Mouse (Mus musculus) yolk sac, embryonic 10.5 days (tissue): ENCODE data around the gene Itfg2.

Experiments
- DNase-seq: peaks from one replicate; pipeline ENCODE4 v3.0.0-alpha.2; 2017; ENCODE audit warnings: low spot score

Gene Itfg2

DNA sequence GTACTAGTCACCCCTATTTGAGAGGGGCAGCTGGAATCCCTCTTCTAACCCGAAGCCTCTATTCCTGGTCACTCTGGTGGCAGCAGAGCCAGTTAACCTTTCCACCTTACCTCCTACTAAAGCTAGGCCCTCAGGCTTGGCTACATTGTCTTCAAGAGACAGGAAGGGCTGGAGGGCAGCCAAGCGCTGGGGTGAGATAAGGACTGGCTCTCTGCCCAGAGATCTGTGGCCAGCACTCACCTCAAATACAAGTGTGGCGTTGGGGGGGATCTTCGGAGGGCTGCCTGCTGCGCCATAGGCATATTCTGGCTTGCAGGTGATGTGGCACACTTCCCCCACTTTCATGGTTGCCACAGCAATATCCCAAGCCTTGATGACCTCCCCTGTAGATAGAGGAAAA, 10.7 kb upstream of the Itfg2 start:
- DNase-seq = no peak

DNA sequence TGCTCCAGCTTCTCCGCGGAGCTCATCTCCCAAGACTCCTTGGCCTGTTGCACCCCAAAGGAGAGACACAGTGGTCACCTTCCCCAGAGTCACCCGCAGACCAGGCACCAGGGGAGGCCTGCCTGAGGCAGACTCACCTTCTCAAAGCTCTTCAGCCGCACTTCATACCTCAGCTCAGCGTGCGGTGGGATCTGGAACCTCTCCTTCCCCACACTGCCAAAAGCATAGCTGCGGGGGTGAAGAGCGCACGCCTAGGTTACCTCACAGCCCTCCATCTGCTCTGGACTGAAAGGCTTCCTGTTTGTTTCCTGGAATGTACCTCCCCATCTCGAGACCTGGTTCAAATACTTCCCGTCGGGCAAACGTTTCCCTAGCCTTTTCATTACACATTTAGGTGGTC, 8.8 kb upstream of the Itfg2 start:
- no peak for DNase-seq

DNA sequence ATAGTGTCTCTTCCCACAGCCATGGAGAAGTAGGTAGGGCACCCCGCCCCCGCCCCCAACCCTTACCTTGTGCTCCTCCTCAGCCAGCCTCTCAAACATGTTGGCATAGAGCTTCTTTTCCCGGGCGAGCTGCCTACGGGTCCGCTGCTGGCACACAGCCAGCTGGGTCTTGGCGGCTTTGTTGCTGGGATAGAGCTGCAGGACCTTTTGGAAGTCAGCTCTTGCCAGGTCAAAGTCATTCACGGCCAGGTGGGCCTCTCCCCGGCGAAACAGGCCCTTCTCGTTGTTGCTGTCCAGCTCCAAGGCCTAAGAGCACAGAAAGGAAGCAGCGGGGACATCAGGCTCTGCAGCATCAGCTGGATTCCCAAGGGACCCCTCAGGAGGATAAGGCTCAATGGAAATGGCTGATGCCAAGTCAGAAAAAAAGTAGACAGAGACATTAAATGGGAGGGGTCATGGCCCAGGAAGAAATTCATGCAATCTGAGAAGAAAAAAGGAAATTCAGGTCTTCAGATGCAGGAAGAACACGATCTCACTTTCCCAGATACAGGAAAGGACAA, 7.7 kb upstream of the Itfg2 start:
- no peak for DNase-seq

- no peak for DNase-seq
Observed at GRCm38 (mm10) chr6:128429826-128430225, 5.1 kb upstream of the Itfg2 start.

DNA sequence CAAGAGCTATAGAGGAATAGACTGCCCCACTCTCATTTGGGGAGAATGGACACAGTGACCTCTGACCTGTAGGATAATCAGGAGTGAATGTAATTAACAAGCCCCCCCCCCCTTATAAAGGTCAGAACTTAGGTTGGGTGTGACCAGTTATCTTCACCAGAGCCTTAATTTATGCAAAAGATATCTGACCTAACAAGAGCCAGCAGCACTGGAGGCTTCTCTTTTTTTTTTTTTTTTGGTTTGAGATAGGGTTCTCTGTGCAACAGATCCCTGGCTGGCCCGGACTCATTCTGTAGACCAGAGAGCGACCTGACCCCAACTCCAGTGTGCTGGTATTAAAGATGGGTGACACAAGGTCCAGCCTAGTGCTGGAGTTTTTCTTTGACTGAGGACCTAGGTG, 4.6 kb upstream of the Itfg2 start:
- no peak for DNase-seq

DNA sequence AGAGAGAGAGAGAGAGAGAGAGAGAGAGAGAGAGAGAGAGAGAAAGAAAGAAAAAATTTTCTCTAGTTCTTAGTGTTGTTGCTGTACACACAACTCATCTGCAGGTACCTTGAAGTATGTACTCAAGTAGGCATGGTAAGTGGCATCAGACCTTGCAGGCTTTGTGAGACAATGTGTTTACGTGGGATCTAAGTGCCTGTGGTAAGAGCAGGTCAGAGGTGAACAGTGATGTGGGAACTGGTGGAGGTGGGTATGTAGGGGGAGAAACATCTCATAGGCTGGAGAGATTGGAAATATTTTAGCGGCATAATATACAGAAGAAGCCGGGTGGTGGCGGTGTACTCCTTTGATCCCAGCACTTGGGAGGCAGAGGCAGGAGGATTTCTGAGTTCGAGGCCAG, 2.8 kb upstream of the Itfg2 start:
- no peak for DNase-seq

GRCm38 (mm10) chr6:128425046-128425445, 315 bp upstream of the Itfg2 start:
- no peak for DNase-seq

DNA sequence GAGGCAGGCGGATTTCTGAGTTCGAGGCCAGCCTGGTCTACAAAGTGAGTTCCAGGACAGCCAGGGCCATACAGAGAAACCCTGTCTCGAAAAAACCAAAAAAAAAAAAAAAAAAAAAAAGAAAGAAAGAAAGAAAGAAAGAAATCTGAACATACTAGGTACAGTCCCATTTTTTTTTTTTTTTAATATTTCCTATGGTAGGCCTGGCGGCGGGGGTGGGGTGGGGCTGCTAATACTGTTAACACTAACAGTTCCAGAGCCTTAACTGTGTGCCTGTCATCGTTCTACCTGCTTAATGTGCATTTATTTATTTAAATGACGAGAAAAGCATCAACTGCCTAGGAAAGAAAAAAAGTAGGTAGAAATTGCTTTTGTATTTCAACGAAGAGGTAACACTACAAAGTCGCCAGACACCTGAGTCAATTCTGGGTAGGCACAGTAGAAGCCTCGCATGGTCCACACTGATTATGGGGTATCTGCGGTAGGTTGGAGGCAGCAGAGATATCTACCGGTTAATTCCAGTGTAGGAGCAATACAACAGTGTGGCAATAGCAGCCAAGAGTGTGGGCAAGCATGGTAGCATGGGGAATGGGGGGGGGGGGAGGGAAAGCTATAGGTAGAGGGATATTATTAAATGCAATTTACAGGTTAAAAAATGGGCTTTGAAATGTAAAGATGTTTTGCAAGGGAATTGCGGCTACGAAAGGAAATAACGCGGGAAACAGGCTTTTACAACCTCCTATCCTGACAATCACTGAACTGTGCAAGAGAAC, 1.0 kb downstream of the Itfg2 start:
- peak; percentile 27 for DNase-seq

DNA sequence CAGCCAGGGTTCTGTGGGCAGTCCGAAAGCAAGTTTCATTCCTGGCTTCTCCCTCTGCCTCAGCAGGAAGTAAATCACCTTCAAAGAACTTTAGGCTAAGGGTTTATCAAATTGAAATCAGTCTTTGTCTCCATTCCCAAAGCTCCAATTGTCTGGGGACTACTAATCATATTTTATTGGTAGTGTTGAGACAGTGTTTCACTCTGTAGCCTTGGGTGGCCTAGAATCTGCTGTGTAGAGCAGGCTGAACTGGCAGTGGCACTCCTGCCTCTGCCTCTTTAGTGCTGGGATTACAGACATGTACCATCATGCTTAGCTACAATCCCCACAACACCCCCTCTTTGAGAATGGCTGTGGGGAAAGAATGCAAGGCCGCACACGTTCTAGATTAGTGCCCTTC, 3.3 kb downstream of the Itfg2 start:
- no peak for DNase-seq

GRCm38 (mm10) chr6:128421036-128421435, 3.7 kb downstream of the Itfg2 start:
- no peak for DNase-seq

- no peak for DNase-seq
Observed at GRCm38 (mm10) chr6:128418076-128418475, 6.7 kb downstream of the Itfg2 start.

DNA sequence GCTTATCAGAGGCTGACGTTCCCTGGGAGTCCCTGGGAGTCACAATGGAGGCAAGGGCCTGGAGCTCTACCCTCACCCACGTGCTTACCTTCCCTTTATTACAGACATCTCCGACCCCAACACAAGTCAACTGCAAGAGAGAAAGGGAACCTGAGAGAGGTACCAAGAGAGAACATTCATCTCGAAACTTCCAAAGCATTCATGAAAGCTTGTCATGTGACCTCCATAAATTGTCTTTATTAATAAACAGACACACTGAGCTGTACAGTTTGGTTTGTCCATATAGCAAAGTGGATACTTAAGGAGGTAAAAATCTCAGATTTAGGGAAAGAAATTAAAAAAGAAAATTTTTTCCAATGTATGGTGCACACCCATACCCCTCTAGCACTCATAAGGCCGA, 8.6 kb downstream of the Itfg2 start:
- no peak for DNase-seq

GRCm38 (mm10) chr6:128411115-128411514, 13.6 kb downstream of the Itfg2 start:
- peak; percentile 60 for DNase-seq

- DNase-seq = no peak
Observed at GRCm38 (mm10) chr6:128410305-128410704, 14.4 kb downstream of the Itfg2 start.

DNA sequence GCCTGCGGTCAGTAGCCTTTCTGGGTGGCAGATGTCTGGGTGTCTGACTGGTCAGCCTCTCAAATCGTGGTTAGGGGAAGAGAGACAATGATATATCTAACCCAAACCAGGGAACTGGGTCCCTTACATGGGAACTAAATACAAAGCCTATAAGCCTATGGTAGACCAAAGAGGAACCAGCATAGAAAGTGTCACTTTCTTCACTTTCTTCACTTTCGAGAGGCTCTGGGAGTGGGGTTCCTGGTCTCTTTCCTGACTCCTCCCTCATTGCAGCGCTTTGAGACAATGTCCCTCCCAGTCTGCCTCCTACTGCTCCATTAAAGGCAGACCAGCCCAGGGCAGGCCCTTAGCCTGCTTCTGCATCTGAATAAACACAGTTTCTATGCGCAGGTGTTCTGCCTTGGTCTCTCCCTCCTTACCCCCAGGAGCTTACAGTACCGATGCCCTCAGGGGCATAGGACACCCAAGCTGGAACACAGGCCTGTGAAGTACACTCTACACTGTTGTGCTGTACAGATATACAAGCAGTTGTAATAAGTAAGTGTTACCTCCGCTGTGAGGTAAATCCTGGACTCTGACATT, 16.1 kb downstream of the Itfg2 start:
- no peak for DNase-seq

DNA sequence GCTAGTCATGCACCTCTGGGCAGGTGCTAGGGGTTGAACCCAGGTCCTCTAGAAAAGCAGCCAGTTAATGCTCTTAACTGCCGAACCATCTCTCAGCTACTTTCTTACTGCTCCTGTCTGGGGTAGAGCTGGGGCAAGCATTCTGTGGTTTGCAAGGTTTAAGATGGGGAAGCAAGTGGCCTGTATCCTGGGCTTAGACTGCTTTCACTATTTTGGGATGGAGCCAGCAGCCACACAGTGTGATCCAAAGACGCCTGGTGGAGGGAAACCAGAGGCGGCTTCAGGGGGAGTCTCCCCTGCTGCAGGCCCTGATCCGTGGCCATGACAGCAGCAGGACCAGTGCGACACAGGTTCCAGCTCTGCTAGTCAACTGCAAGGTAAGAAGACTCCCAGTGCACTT, 20.0 kb downstream of the Itfg2 start:
- DNase-seq = no peak

DNA sequence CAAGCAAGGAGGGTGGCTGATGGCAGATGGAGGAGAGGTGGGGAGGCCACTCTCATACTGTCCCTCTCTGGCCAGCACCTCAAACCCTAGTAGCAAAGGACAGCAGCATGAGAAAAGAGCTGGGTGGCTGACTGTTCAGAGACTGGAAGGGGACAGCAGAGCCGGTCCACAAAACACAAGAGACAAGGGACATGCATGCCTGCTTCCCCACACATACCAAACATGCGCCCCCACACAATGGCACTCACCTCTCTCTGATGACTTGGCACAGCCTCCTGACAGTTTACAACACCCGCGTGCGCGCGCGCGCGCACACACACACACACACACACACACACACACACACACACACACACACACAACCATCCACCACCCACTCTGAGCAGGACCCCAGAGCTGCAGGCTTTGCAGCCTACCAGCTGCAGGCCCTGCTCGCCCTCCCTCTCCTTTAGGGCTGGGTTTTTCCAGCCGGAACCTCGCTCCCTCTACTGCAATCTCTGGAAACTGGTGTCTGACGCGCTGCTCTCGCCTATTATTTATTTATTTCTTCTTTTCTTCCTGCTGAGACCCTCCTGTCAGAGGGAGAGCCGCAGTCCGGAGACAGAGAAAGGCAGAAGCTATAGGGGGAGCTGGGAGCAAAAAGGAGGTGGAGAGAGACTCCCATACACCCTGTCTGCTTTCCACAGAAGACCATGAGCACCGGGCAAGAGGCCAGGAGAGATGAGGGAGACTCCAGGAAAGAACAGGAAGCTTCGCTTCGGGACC, 25.1 kb downstream of the Itfg2 start:
- peak; percentile 29 for DNase-seq

- DNase-seq = no peak
Observed at GRCm38 (mm10) chr6:128398996-128399395, 25.7 kb downstream of the Itfg2 start, which contains the start of gene Nrip2. Gene Nrip2, plus strand, starts transcription at chr6:128399296.

- DNase-seq = peak; percentile 86
Observed at GRCm38 (mm10) chr6:128397574-128398261, 27.0 kb downstream of the Itfg2 start.

GRCm38 (mm10) chr6:128390683-128391082, 34.0 kb downstream of the Itfg2 start:
- DNase-seq = no peak

- DNase-seq = no peak
Observed at GRCm38 (mm10) chr6:128389185-128389584, 35.5 kb downstream of the Itfg2 start.

GRCm38 (mm10) chr6:128385026-128385425, 39.7 kb downstream of the Itfg2 start:
- no peak for DNase-seq
